Mouse (Mus musculus): Measurements from ENCODE around the gene Aldh1l1.

Gene Aldh1l1

DNA sequence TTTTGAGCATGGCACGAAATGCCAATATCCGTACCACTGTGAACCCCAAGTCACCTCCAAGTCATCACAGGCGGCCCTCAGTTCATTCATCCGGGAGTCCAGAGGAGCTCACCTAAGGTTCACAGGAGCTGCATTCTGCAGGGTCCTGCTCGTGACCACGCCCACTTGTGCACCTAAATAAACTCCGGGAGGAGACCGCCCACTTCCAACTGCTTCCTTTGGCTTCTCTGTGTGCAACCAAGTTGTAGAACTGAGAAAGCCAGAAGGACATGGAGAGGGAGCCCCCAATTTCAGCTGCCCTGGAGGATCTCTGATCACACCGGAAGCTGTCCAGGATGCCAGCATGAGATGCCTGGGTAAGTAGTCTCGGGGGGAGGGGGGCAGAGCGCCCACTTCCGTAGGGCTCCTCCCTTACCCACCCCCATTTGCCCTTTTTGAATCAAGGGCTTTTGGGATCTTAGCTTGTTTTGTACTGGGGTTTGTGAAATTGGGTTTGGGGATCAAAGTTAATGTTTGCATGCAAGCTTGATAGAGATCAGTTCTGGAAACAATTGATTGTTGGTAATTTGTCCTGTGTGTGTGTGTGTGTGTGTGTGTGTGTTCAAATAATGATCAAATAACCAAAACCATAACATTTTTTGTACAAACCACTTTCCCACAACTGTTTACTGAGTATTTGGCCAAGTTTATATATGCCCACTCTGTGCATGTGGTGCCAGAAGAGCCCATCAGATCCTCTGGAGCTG is at the start of gene Aldh1l1:
Gene Aldh1l1, plus strand, starts transcription at position 252 of the 746 bp plus-strand sequence.
- no peak for DNase-seq

DNA sequence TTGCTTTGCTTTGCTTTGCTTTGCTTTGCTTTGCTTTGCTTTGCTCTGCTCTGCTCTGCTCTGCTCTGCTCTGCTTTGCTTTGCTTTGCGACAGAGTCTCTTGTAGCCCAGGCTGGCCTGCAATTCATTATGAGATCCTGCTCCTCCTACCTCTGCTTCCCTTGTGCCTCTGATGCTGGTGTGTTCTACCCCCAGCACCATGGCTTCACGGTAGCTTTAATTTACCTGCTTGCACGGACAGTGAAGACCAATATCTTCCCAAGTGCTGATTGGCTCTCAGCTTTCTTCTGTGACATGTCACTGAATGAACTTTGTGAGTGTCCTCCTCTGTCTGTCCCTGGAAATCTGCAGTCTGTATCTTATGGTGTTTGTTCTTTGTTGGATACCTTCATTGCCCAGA is 49.2 kb upstream of the Aldh1l1 start:
- no peak for DNase-seq

DNA sequence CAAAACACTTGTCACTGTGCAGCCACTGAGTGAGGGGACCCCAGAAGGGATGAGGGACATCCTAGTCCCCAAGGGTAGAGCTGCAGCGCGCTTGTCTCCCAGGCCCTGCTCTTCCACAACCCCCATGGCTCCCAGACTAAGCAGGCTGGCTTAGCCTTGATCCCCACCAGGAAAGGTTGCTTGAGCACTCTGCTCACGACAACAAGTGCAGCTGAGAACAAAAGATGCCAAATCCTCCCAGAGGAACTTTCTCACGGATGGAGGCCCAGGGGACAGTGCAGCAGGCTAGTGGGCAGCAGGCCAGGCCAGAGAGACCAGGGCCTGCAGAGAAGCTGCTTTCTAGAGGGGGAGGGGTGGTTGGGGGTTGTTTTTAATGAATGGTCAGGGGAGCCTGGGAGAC is 39.3 kb upstream of the Aldh1l1 start:
- DNase-seq: peak; percentile 65

DNA sequence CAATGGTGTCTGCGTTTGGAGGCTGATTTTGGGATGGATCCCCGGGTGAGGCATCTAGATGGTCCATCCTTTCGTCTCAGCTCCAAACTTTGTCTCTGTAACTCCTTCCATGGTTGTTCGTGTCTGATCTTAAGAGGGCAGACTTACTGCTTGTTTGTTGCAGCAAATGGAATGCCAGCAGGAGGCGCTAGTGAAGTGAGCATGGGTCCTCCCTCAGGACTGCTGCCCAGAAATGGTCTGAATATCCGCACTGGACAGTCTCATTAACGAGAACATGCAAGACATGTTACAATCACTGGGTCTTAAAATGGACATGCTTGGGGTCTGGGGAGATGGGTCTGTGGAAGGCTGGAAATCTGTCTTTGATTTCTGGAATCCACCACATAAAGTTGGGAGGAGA is 36.0 kb upstream of the Aldh1l1 start:
- peak; percentile 80 for DNase-seq

DNA sequence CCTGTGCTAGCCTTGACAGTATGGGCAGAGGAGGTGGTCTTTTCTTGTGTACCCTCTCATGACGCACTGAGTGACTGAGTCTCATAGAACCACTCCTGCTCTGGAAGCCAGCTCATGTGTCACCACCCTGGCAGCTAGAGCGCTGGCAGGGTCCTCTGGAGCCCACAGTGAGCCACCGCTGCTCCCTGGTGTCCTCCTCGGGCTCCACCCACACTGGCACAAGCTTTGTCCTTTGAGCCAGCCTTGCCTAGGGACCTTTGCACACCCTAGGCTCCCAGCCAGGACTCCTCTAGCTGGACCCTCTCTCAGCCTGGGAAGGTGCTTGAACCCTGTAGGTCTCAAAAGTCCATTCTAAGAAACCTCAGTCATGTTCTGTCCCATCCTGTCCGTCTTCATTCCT is 35.5 kb upstream of the Aldh1l1 start:
- no peak for DNase-seq

DNA sequence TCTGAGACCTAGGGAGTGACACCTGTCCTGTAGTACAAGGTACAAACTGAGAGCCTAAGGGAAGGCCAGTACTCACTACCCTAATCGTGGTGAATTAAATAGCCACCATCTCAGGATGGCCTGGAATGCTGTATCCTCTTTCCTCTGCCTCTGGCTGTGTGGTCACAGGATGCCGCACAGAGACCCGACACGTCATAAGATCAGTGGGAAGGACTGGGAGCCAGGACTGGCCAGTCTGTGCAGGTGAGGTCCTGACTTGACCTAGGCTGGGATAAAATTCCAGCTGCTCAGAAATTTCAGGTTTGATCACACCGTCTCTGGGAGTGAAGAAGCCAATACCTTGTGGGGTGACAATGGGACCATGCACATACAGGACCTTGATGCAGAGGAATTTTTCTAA is 34.7 kb upstream of the Aldh1l1 start:
- DNase-seq: no peak

DNA sequence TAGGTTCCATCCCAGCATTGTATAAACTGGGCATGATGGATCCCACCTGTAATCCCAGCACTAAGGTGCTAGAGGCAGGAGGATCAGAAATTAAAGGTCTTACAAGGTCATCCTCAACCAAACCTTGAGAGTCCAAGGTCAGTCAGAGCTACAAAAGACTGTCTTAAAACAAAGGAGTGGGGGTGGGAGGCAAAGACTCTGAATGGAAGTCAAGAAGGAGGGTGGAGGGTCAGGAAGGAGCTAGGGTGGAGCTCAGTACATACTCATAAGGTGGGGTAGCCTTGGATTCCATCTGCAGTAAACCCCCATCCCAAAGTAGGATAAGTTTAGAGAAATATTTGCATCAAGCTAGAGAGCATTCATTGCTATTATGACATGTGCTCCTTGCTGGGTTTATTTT is 33.6 kb upstream of the Aldh1l1 start:
- no peak for DNase-seq

DNA sequence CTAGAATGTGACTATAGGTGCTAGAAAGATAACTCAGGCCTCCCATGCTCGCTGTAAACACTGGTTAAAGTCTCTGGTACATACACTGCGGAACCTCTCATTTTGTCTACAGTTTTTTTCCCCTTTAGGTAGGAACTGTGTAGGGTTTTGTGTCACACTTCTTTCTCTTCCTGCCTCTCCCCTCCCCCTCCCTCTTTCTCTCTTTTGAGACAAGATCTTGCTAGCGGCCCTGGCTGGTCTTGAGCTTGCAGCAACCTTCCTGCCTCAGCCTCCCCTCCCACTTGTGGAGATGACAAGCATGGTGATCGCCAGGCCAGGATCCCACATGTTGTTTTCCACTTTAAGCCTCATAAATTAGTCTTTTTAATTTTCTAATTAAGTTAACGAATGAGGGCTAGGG is 32.5 kb upstream of the Aldh1l1 start:
- no peak for DNase-seq

DNA sequence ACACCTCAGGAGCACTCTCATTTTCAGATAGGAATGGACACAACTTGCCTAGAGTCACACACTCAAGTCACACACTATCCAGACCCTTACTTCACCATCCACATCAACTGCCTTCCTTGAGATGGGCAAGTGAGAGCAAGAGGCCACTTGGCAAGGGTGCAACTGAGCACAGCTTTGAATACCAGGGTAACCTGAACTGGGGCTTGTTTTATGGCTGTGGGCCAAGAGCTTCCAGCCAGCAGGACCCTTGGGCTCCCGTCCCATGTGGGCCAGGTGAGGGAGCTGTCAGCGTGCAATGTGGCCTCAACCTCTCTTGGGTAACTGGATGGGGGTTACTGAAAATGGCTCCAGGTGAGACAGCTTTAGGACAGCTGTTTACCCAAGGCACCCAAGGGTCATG is 28.8 kb upstream of the Aldh1l1 start:
- DNase-seq: no peak

DNA sequence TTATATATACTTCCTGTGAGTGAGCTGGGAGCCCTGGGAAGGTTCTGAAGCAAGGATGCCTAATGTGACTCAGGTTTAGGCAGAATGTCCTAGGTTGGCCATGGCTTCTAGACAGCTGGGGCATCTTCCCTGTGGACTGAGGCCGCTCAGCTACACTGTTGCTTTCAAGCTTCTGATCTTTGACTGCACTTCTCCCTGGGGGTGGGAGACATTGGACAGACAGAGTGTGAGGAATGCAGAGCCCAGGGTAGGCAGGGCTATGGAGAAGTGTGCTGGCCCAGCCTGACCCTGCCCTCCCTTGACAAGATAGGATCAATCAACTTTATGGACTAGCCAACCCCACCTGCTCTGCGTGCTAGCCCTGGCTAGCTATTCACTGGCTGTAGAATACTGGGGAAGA is 25.0 kb upstream of the Aldh1l1 start:
- no peak for DNase-seq

DNA sequence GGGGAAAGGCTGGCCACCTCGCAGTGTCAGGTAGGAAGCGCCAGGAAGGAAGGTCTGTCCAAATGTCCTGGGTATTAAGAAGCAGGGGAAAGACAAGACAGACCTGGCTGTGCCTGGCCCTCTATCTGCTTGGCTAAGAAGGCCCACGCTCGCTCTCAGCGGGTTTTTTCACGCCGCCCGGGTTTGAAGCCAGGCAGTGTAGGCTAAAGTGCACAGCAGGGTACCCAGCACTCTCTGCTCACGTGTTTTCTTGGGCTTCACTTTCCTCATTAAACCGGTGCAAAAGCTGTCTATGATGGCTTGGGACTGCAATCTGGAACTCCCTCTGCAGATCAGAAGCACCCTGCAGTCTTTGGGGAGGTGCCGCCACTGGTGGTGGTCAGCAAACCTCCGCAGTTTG is 24.5 kb upstream of the Aldh1l1 start:
- DNase-seq: no peak

DNA sequence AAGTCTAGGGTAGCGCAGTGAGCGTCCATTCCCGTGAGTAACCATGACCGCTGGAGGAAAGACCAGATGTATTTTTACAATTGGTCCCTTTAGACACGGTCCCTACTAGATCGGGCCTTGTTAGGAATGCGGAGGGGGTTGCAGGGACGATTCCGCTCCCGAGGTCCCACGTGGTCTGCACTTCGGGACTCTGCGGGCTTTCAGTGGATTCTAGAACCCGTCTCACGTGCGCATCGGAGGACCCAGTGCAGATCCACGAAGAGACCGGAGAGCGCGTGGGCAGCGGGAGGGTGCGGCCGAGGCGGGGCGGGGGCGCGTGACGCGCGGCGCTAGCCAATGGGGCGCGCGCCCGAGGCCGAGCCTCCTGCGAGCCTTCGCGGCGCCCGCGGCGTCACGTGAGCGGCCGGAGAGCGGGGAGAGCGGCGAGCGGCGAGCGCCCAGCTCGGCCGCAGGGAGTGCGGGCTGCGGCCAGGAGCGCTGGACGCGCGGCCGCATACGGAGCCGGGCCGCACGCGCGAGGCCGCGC is 24.0 kb upstream of the Aldh1l1 start, which contains the start of gene Klf15:
Gene Klf15, plus strand, starts transcription at position 396 of the 526 bp plus-strand sequence.
- peak; percentile 88 for DNase-seq

DNA sequence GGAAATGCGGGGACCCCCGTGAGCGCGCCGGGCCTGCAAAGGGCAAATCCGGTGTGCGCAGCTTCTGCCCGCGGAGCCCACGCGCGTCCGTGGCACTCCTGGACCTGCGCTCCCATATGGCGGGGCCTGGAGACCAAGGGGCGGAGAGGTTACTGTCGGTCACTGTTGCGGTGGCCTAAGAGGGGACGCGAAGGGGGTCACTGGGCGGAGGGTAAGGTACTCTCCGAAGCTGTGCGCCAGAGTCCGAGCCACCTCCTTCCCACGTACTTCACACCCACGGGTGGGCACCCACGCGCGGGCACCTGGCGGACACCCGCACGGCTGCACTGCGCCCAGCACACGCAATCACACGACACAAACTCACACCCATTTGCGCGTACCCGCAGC is 23.4 kb upstream of the Aldh1l1 start:
- DNase-seq: peak; percentile 64

DNA sequence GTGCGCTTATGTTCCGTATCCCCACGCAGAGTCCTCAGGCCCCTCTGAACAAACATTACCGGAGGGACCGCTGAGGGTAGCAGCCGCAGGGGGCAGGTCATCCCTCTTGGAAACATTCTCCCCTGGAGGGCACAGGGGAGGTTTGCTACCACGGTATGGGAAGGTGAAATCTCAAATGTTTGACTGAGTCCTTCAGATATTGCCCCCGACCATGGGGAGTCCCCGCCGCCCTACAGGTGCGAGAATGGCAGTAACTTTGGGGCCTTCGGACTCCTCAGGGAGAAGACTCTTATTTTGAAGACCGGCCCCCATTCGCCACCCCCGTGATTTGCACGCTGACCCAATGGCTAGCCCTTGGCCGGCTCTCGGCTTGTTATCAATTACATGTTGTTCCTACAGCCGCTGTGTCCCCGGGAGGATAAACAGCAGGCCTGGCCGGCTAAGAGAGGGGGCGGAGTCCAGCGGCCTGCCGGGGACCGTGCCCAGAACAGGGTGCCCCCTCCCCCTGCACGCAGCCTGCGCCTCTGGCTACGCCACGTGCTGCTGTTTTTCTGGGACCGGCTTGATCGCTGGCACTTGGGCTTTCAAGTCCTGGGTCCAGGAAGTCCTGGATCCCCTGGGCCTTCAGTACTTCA is 22.9 kb upstream of the Aldh1l1 start:
- DNase-seq: peak; percentile 87

DNA sequence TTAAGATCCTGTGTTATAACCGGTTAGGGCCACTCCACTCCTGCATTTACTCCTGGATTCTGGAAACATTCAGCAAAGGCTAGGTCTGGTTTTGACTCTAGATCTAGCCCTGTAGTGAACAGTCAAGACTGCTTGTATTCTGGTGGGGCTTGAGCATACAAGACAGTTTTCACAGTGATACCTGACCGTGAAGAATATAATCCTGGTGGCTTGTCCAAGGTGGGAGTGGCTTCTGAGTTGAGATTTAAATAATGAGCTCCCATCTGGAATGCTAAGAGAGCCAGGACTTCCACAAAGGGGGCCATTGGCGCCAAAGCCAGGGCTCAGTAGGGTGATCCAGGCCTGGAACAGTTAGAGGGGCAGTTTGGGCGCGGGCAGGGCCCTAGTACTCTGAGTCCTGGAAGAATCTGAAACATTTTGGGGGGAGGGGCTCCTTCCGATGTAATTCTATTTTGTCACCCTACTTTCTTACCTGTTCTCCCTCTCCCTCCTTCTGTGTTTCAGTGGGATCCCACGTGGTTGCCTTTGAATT is 22.3 kb upstream of the Aldh1l1 start:
- DNase-seq: no peak

DNA sequence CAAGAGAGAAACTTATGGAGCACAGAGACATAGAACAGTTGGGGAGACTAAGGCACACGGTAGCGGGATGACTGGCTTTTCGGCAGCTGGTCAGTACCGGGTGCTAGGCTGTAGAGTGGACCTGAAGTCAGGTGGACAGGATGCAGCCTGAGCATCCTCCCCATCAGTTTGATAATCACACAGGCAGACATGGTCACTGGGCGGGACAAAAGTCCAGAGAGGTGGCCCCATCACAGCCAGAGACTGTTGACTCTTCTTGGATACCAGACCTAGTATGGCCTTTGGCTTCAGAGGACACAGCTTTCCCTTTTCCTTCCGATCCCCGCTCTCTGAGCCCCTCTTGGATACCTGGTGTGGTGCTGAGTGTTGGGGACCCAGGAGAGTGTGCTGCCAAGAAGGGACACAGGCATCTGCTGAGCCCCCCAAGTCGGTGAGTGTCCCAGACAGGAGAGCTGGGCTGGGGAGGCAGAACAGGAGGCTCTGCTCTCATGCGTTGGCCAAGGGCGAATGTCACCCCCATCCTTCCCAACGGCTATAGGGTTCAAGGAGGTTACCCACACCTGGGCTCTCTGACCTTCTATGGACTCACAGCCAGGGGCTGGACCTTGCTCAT is 21.1 kb upstream of the Aldh1l1 start:
- DNase-seq: no peak

DNA sequence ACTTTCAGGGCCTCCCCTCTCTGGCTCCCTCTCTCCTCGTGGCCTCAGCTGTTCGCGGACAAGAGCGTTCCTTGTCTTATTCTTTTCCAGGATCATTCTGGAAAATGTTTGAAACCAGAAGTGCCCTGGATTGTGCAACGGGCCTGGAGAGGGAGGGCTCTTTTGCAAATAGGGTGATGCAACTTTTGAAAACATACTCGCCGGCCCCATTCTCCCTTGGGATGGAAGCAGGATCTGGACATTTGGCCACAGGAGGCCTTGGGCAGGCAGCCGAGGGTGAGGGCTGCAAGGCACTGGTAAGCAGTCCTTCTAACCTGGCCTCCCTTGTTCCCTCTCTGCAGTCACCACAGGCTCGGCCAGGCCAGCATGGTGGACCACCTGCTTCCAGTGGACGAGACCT is 20.1 kb upstream of the Aldh1l1 start:
- no peak for DNase-seq

DNA sequence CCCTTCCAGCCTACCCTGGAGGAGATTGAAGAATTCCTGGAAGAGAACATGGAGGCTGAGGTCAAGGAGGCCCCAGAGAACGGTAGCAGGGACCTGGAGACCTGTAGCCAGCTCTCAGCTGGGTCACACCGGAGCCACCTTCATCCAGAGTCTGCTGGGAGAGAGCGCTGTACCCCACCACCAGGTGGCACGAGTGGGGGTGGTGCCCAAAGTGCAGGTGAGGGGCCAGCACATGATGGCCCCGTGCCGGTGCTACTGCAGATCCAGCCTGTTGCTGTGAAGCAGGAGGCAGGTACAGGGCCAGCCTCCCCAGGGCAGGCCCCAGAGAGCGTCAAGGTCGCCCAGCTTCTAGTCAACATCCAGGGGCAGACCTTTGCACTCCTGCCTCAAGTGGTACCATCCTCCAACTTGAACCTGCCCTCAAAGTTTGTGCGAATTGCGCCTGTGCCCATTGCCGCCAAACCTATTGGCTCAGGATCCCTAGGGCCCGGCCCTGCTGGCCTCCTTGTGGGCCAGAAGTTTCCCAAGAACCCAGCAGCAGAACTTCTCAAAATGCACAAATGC is 19.3 kb upstream of the Aldh1l1 start:
- DNase-seq: no peak

DNA sequence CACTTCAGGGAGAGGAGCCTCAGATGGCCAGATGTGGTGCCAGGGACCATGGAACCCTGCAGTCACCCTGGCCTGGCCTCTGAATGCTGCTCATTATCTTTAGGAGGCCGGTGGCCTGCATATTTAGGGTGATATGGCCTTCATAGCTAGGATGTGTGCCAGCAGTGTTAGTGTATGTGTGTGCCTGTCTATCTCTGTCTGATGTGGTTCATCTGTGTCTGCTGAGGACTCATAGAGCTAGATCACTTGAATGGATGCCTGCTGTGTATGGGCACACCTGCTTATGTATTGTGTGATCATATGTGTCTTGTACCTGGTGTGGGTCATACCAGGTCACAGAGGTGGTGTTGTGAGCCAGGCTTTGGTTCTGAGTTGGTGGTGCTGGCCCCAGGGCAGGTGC is 18.0 kb upstream of the Aldh1l1 start:
- DNase-seq: no peak

DNA sequence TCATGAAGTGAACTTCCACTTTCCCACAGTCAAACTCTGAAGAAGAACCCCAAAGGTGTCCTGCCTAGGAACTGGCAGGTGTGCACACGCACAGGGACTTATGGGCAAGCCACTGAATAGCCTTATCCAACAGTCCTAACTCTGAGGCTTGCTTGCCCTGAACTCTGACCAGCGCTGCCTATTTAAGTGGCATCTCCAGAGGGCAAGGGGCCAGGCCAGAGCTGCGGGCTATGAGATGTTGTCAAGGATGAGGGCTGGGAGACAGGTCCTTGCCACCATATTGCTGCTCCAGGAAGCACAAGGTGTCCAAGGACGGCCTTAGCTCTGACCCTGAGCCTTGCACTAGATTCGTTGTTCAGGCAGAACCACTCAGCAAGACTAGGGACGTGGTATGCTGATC is 17.2 kb upstream of the Aldh1l1 start:
- DNase-seq: no peak

DNA sequence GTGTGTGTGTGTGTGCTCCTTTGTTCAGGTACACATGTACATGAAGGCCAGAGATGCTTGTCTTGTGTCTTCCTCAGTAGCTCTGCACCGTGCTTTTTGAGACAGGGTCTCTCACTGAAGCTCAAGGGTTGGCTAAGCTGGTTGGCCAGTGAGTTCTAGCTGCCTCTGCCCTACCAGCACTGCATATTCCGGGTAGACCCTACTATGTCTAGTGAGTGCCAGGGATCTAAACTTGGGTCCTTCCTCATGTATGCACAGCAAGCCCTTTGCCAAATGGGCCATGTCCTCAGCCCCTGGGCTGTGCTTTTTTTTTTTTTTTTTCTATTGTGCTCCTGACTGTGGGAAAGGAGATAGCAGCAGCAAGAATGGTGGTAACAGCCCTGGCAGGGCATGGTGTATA is 16.0 kb upstream of the Aldh1l1 start:
- DNase-seq: no peak

DNA sequence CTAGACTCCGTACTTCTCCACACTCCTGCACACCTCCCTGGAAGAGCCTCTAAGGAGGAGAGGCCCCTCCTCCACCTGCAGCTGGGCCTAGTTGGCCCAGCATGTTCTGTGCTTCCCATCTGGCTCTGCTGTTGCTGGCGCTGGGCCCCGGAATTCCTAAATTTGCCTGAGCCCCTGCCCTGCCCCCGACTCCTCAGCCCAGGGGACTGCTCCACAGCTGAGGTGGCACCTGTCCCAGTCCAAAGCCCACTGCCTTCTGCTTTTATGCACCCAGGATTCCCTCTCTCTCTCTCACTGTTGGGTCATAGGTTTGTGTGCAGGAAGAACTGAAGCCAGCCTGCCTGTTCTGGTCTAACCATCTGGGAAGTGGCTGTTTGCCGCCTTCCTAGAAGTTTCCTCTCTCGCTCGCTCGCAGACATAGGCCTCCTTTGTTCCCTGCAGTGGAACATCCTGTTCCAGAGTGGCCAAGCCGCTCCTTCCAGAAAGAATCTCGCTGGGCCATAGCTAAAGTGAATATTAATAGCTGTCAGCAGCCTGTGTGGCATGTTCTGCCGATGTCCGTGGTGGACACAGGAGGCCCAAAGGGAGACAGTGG is 15.2 kb upstream of the Aldh1l1 start:
- no peak for DNase-seq

DNA sequence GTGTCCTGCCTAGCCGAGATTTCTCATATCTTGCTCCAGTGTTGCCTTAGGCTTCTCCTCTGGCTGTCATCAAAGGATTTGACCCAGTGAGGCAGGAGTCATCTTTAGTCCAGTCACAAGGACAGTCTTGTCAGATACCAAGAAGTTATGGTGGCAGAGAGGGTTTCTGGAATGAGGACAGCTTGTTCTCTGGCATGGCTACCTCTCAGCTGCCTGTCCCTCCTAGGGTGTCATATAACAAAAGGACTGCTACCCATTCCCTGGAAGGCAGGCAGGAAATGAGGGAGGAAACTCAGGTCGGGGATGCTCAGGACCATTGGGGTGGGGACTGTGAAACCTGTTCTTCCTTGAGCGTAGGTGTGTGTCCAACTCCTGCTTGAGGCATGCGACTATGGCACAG is 14.1 kb upstream of the Aldh1l1 start:
- DNase-seq: no peak

Measured in retina, postnatal 1 day (tissue).